In the genomic region with DNA sequence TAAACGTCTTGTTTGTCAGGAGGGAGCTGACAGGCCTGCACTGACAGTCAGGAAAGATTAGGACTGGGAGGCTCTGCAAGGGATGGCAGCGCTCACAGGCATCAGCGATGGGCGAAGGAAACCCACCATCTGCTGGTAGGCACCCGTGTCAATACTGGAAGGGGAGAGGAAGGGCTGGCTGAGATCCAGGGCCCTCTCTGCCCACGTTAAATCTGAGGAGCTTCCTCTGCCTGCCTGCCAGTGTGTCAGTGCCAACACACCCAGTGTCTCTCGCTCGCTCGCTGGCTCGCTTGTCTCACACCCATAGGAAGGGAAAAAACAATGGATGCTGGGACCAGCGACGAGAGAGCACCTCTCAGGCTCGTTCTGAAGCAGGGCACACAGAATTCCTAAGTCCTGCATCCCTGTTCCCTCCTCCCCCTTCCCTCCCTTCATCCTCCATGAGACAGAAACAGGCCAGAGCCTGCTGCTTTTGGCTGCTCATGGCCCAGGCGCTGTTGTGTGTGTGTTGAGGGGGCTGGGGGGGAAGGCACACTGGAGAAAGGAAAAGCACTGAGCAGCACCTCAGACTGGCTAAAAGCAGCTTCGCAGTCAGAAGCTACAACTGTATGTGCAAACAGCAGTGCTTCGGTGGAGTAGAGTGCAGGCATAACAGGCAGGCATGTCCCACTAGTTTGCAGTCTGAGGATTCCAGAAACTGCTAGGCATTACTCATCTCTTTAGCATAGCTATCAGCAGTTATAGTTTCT, we compare ENCODE assay signal across 10 mouse cellular contexts. TPM values are rescaled to one million over a fixed set of nuclear protein-coding genes. Genes with fewer than 3 reads are reported as not detected.
DNase-seq lines count a peak whose midpoint lies in the region; ATAC-seq and TF ChIP-seq lines count a peak whose summit lies in the region.
"Had no signal": no experiment of that assay in that cellular context is flagged by ENCODE, and none has a peak within 500 bp of the region (broad histone marks: within the 10 kb centered on the region; RNA-seq: fewer than 3 reads in every experiment).

No protein-coding gene starts in this region.

- H3K4me1 ChIP-seq in midbrain, embryonic 16.5 days (ENCODE audit: control insufficient read depth, insufficient read depth, low read length): 0 out of 2 replicates have a peak, but pooled peaks cover 5% of the 10 kb centered on the region
- H3K4me1 ChIP-seq in heart, embryonic 11.5 days (ENCODE audit: control insufficient read depth, insufficient read depth, low read length): no peaks in the 10 kb centered on the region

- intact Hi-C loops in heart, postnatal 25 days (cut with DNase I): no loop called here

- WGBS in midbrain, embryonic 16.5 days: 83% methylated on average over 16 of the region's 16 CpGs
- 88% methylated on average over 16 of the region's 16 CpGs for whole genome bisulfite sequencing in heart, embryonic 11.5 days (ENCODE audit: insufficient replicate concordance)

- H3K36me3 ChIP-seq in midbrain, embryonic 16.5 days (ENCODE audit: control insufficient read depth, insufficient read depth, low read length): peaks cover 17% of the 10 kb centered on the region
- H3K36me3 ChIP-seq in heart, embryonic 11.5 days (ENCODE audit: control insufficient read depth, insufficient read depth, low read length): peaks cover 31% of the 10 kb centered on the region

- peak; percentile 50 for DNase-seq in cerebellum, adult 11 months
- peak; percentile 96 to 97 for DNase-seq in cerebellum, postnatal 14 days
- DNase-seq in layer of hippocampus, adult 2 months (ENCODE audit: low spot score in 2 of 2): peak; percentile 81 to 89
- no peak for DNase-seq in spleen, adult 12 weeks (ENCODE audit: low spot score)
- DNase-seq in heart, postnatal 25 days (ENCODE audit: low spot score): no peak
- DNase-seq in natural killer cell, adult 2 months (ENCODE audit: low spot score in 2 of 2): no peak
- DNase-seq: gastrocnemius, postnatal 36 days had no signal

- 0 out of 2 replicates have a peak, but pooled peaks have one; percentile 23 for TF ChIP-seq CTCF in layer of hippocampus, adult 2 months (conservative IDR thresholded peaks at IDR 0.05)

- no peaks in the 10 kb centered on the region for H3K27me3 ChIP-seq in midbrain, embryonic 16.5 days (ENCODE audit: control insufficient read depth, insufficient read depth, low read depth, low read length)
- no peaks in the 10 kb centered on the region for H3K27me3 ChIP-seq in heart, embryonic 11.5 days (ENCODE audit: control insufficient read depth, insufficient read depth, low read length)
- H3K27me3 ChIP-seq: kidney, embryonic 15.5 days had no signal

- H3K4me2 ChIP-seq in midbrain, embryonic 16.5 days (ENCODE audit: low read length): no peak overlapping the region
- H3K4me2 ChIP-seq in heart, embryonic 11.5 days: no peak overlapping the region
- H3K4me2 ChIP-seq: kidney, embryonic 15.5 days had no signal

- no peak overlapping the region for H3K4me3 ChIP-seq in layer of hippocampus, adult 2 months
- no peak overlapping the region for H3K4me3 ChIP-seq in midbrain, embryonic 16.5 days (ENCODE audit: low read depth, low read length)
- H3K4me3 ChIP-seq in heart, embryonic 11.5 days (ENCODE audit: low read depth, low read length): no peak overlapping the region
- H3K4me3 ChIP-seq: kidney, embryonic 15.5 days had no signal

- peak; percentile 76 for ATAC-seq in midbrain, embryonic 16.5 days
- ATAC-seq in heart, embryonic 11.5 days (replicated peaks; ENCODE audit: insufficient number of reproducible peaks, low FRiP score, low TSS enrichment): no peak

- no peak overlapping the region for H3K9ac ChIP-seq in midbrain, embryonic 16.5 days (ENCODE audit: low read depth, low read length)
- H3K9ac ChIP-seq in heart, embryonic 11.5 days (ENCODE audit: low read depth, low read length): no peak overlapping the region
- H3K9ac ChIP-seq: kidney, embryonic 15.5 days had no signal

- H3K9me3 ChIP-seq in midbrain, embryonic 16.5 days (replicated peaks; ENCODE audit: control insufficient read depth, low read length, poor library complexity, severe bottlenecking): no peaks in the 10 kb centered on the region
- no peaks in the 10 kb centered on the region for H3K9me3 ChIP-seq in heart, embryonic 11.5 days (replicated peaks; ENCODE audit: control insufficient read depth, low read length)
- H3K9me3 ChIP-seq: kidney, embryonic 15.5 days had no signal

- peak overlapping the region; percentile 64 for H3K27ac ChIP-seq in layer of hippocampus, adult 2 months
- H3K27ac ChIP-seq in midbrain, embryonic 16.5 days (ENCODE audit: low read length): peak overlapping the region; percentile 58
- H3K27ac ChIP-seq in heart, embryonic 11.5 days (ENCODE audit: low read depth, low read length): no peak overlapping the region
- H3K27ac ChIP-seq: kidney, embryonic 15.5 days had no signal

RNA-seq across cellular contexts. Expression of gene Rspry1, which starts 27.4 kb away (rescaled TPM):
- total RNA-seq in layer of hippocampus, adult 2 months (2021): 10 to 100 TPM; 25.8 to 26.1 TPM
- polyA plus RNA-seq in midbrain, embryonic 16.5 days (2015; fragmentation: Nextera tagmentation; extraction: Ambion mirVana): 51.2 and 56.6 TPM in 2 replicates
- 23.2 and 25.9 TPM in 2 replicates for polyA plus RNA-seq in heart, embryonic 11.5 days (2014; fragmentation: Nextera tagmentation; extraction: Ambion mirVana)
- 10 to 100 TPM; 11.2 to 12.4 TPM for total RNA-seq in heart, postnatal 25 days (2021)

RNA-seq across cellular contexts. Expression of gene Fam192a, which starts 27.5 kb away (rescaled TPM):
- 10 to 100 TPM; 38.6 to 45.6 TPM for total RNA-seq in layer of hippocampus, adult 2 months (2021)
- polyA plus RNA-seq in midbrain, embryonic 16.5 days (2015; fragmentation: Nextera tagmentation; extraction: Ambion mirVana): 74.0 and 88.9 TPM in 2 replicates
- 44.3 and 45.6 TPM in 2 replicates for polyA plus RNA-seq in heart, embryonic 11.5 days (2014; fragmentation: Nextera tagmentation; extraction: Ambion mirVana)
- total RNA-seq in heart, postnatal 25 days (2021): 10 to 100 TPM; 18.4 to 20.5 TPM

RNA-seq across cellular contexts. Expression of gene Cpne2, which starts 41.5 kb away (rescaled TPM):
- 10 to 100 TPM; 29.3 to 35.0 TPM for total RNA-seq in layer of hippocampus, adult 2 months (2021)
- 25.0 and 26.2 TPM in 2 replicates for polyA plus RNA-seq in midbrain, embryonic 16.5 days (2015; fragmentation: Nextera tagmentation; extraction: Ambion mirVana)
- 7.6 and 8.1 TPM in 2 replicates for polyA plus RNA-seq in heart, embryonic 11.5 days (2014; fragmentation: Nextera tagmentation; extraction: Ambion mirVana)
- 1 to 10 TPM; 3.5 to 5.1 TPM for total RNA-seq in heart, postnatal 25 days (2021)

Comparison
In these comparisons a context has a peak if more than half of its experiments do, and no peak if none do; other contexts are left out.
1. DNase-seq: peak in cerebellum, adult 11 months (single experiment), cerebellum, postnatal 14 days (2 of 2) and layer of hippocampus, adult 2 months (2 of 2); none in spleen, adult 12 weeks (single experiment), heart, postnatal 25 days (single experiment) and natural killer cell, adult 2 months (0 of 2).
2. RNA of gene Cpne2, which starts 41.5 kb away (total RNA-seq): 29.3 to 35.0 TPM in layer of hippocampus, adult 2 months; 3.5 to 5.1 TPM in heart, postnatal 25 days; every median in the first group is over 4 times any median in the second.